Mouse (Mus musculus): ENCODE results near the gene Hemgn. TPM values are rescaled to one million over a fixed set of nuclear protein-coding genes. Genes with fewer than 3 reads are reported as not detected.

Gene Hemgn
- polyA plus RNA-seq (2016; fragmentation: Nextera tagmentation; extraction: Ambion mirVana), result 2.6 and 3.6 TPM in 2 replicates

- Histone ChIP-seq H3K4me3 (no peak within 1 kb of the TSS), H3K4me1 (no peaks in the 10 kb centered on the region), H3K27me3 (no peaks in the 10 kb centered on the region), H3K27ac (replicated peaks) (no peak within 1 kb of the TSS), H3K9ac (replicated peaks) (no peak within 1 kb of the TSS), H3K9me3 (no peaks in the 10 kb centered on the region), H3K4me2 (replicated peaks) (no peak within 1 kb of the TSS), H3K36me3 (no peaks in the 10 kb centered on the region)
- ATAC-seq (ENCODE audit: low FRiP score, low read depth), result no peak
- WGBS, result 82% methylated on average over 7 of the region's 7 CpGs
These were observed at the start of gene Hemgn for GRCm38 (mm10) chr4:46413406-46413805. TSS of gene Hemgn (minus strand) at chr4:46413506.

GRCm38 (mm10) chr4:46458411-46458810 lies 45.1 kb upstream of the Hemgn start:
- peaks cover 30% of the 10 kb centered on the region for H3K36me3 ChIP-seq
- H3K9ac ChIP-seq (replicated peaks), result no peak overlapping the region
- no peaks in the 10 kb centered on the region for H3K27me3 ChIP-seq
- H3K27ac ChIP-seq (replicated peaks), result no peak overlapping the region
- 88% methylated on average over 2 of the region's 2 CpGs for WGBS
- no peaks in the 10 kb centered on the region for H3K9me3 ChIP-seq
- H3K4me1 ChIP-seq, result peaks cover 19% of the 10 kb centered on the region
- no peak for ATAC-seq (ENCODE audit: low FRiP score, low read depth)
- no peak overlapping the region for H3K4me3 ChIP-seq
- no peak overlapping the region for H3K4me2 ChIP-seq (replicated peaks)

GRCm38 (mm10) chr4:46457186-46457585 lies 43.9 kb upstream of the Hemgn start:
- H3K9ac ChIP-seq (replicated peaks), result no peak overlapping the region
- peaks cover 31% of the 10 kb centered on the region for H3K4me1 ChIP-seq
- H3K27ac ChIP-seq (replicated peaks), result no peak overlapping the region
- WGBS, result over 99% methylated on average over 3 of the region's 3 CpGs
- no peaks in the 10 kb centered on the region for H3K9me3 ChIP-seq
- H3K4me2 ChIP-seq (replicated peaks), result no peak overlapping the region
- H3K27me3 ChIP-seq, result no peaks in the 10 kb centered on the region
- H3K36me3 ChIP-seq, result peaks cover 18% of the 10 kb centered on the region
- no peak for ATAC-seq (ENCODE audit: low FRiP score, low read depth)
- no peak overlapping the region for H3K4me3 ChIP-seq

- H3K27me3 ChIP-seq, result no peaks in the 10 kb centered on the region
- ATAC-seq (ENCODE audit: low FRiP score, low read depth), result no peak
- peaks cover 31% of the 10 kb centered on the region for H3K4me1 ChIP-seq
- no peaks in the 10 kb centered on the region for H3K9me3 ChIP-seq
- H3K27ac ChIP-seq (replicated peaks), result no peak overlapping the region
- H3K4me2 ChIP-seq (replicated peaks), result no peak overlapping the region
- no peak overlapping the region for H3K9ac ChIP-seq (replicated peaks)
- H3K4me3 ChIP-seq, result no peak overlapping the region
- WGBS, result 89% methylated on average over 4 of the region's 4 CpGs
- H3K36me3 ChIP-seq, result peaks cover 15% of the 10 kb centered on the region
These were observed 43.5 kb upstream of the Hemgn start for GRCm38 (mm10) chr4:46456762-46457161.

- 81% methylated on average over 5 of the region's 5 CpGs for WGBS
- H3K4me2 ChIP-seq (replicated peaks), result peak overlapping the region; percentile 83; the same call in 1 of the 2 replicates
These were observed 41.0 kb upstream of the Hemgn start for GRCm38 (mm10) chr4:46454097-46454864.

GRCm38 (mm10) chr4:46452855-46453719 lies 39.8 kb upstream of the Hemgn start:
- Histone ChIP-seq H3K27ac (replicated peaks) (peak overlapping the region; percentile 98), H3K4me1 (peaks cover 31% of the 10 kb centered on the region), H3K9ac (replicated peaks) (peak overlapping the region; percentile 98; the same call in 1 of the 2 replicates), H3K9me3 (no peaks in the 10 kb centered on the region), H3K36me3 (no peaks in the 10 kb centered on the region), H3K27me3 (no peaks in the 10 kb centered on the region), H3K4me2 (replicated peaks) (peak overlapping the region; percentile 83), H3K4me3 (peak overlapping the region; percentile 94)
- WGBS, result 36% methylated on average over 13 of the region's 13 CpGs
- no peak for ATAC-seq (ENCODE audit: low FRiP score, low read depth)

More at GRCm38 (mm10) chr4:46454097-46454864, 41.0 kb upstream of the Hemgn start:
- H3K9ac ChIP-seq (replicated peaks), result no peak overlapping the region
- no peaks in the 10 kb centered on the region for H3K36me3 ChIP-seq
- no peaks in the 10 kb centered on the region for H3K9me3 ChIP-seq
- peaks cover 31% of the 10 kb centered on the region for H3K4me1 ChIP-seq
- no peak for ATAC-seq (ENCODE audit: low FRiP score, low read depth)
- H3K27ac ChIP-seq (replicated peaks), result no peak overlapping the region
- no peak overlapping the region for H3K4me3 ChIP-seq
- H3K27me3 ChIP-seq, result no peaks in the 10 kb centered on the region

- Histone ChIP-seq H3K4me2 (replicated peaks) (peak overlapping the region; percentile 83), H3K9me3 (no peaks in the 10 kb centered on the region), H3K9ac (replicated peaks) (peak overlapping the region; percentile 98), H3K27me3 (no peaks in the 10 kb centered on the region), H3K36me3 (no peaks in the 10 kb centered on the region), H3K4me3 (peak overlapping the region; percentile 94), H3K4me1 (peaks cover 31% of the 10 kb centered on the region), H3K27ac (replicated peaks) (peak overlapping the region; percentile 98)
- 0% methylated on average over 19 of the region's 19 CpGs for WGBS
- peak; percentile 28; the same call in 1 of the 2 replicates for ATAC-seq (ENCODE audit: low FRiP score, low read depth)
These were observed 39.2 kb upstream of the Hemgn start for GRCm38 (mm10) chr4:46452481-46452850.

- under 1% methylated on average over 56 of the region's 111 CpGs for WGBS
- H3K4me1 ChIP-seq, result peaks cover 31% of the 10 kb centered on the region
- H3K27me3 ChIP-seq, result peaks cover 4% of the 10 kb centered on the region; the same call in 1 of the 2 replicates
- peak overlapping the region; percentile 98 for H3K27ac ChIP-seq (replicated peaks)
- peak overlapping the region; percentile 83 for H3K4me2 ChIP-seq (replicated peaks)
- H3K4me3 ChIP-seq, result peak overlapping the region; percentile 94
- peak overlapping the region; percentile 98 for H3K9ac ChIP-seq (replicated peaks)
- no peaks in the 10 kb centered on the region for H3K9me3 ChIP-seq
- ATAC-seq (ENCODE audit: low FRiP score, low read depth), result peak; percentile 21
- H3K36me3 ChIP-seq, result no peaks in the 10 kb centered on the region
These were observed 38.6 kb upstream of the Hemgn start for GRCm38 (mm10) chr4:46451758-46452480.

GRCm38 (mm10) chr4:46451240-46451757 lies 38.0 kb upstream of the Hemgn start:
- H3K27me3 ChIP-seq, result peaks cover 4% of the 10 kb centered on the region; the same call in 1 of the 2 replicates

GRCm38 (mm10) chr4:46450519-46451131 lies 37.3 kb upstream of the Hemgn start, which contains the start of gene Anp32b:
TSS of gene Anp32b (plus strand) at chr4:46450902.
- Histone ChIP-seq H3K27ac (replicated peaks) (peak within 1 kb of the TSS; percentile 98), H3K4me2 (replicated peaks) (peak within 1 kb of the TSS; percentile 83), H3K4me3 (peak within 1 kb of the TSS; percentile 94), H3K4me1 (peaks cover 30% of the 10 kb centered on the region), H3K36me3 (no peaks in the 10 kb centered on the region), H3K9ac (replicated peaks) (peak within 1 kb of the TSS; percentile 98), H3K27me3 (peaks cover 4% of the 10 kb centered on the region; the same call in 1 of the 2 replicates), H3K9me3 (no peaks in the 10 kb centered on the region)
- ATAC-seq (ENCODE audit: low FRiP score, low read depth), result peak; percentile 95
- WGBS, result under 1% methylated on average over 45 of the region's 66 CpGs

More at GRCm38 (mm10) chr4:46451240-46451757, 38.0 kb upstream of the Hemgn start:
- ATAC-seq (ENCODE audit: low FRiP score, low read depth), result peak; percentile 53
- peak overlapping the region; percentile 83 for H3K4me2 ChIP-seq (replicated peaks)
- WGBS, result 0% methylated on average over 69 of the region's 70 CpGs
- no peaks in the 10 kb centered on the region for H3K9me3 ChIP-seq
- H3K4me1 ChIP-seq, result peaks cover 31% of the 10 kb centered on the region
- peak overlapping the region; percentile 98 for H3K9ac ChIP-seq (replicated peaks)
- H3K27ac ChIP-seq (replicated peaks), result peak overlapping the region; percentile 98
- H3K36me3 ChIP-seq, result no peaks in the 10 kb centered on the region
- peak overlapping the region; percentile 94 for H3K4me3 ChIP-seq
